Mouse (Mus musculus) left cerebral cortex, postnatal 36 days (tissue): ENCODE measurements around the gene Hnrnpa3. TPM values are rescaled to one million over a fixed set of nuclear protein-coding genes. Genes with fewer than 3 reads are reported as not detected.

Source experiments
- microRNA-seq: library from miRNA; unstranded; fragments of <30 nt; microRNA quantifications from one replicate; pipeline ENCODE4 v1.2.0, GENCODE M21; 2022
- total RNA-seq, 2 experiments: library from RNA; stranded (reverse); gene quantifications; 2 replicates each; pipeline ENCODE4 v1.2.3; 2021

Hnrnpa3 gene
- total RNA-seq, 2 experiments from 2014 or later, result 260 to 274 TPM

Small RNA genes within 50 kb of the gene (microRNA-seq; reads per million reads assigned to microRNA genes)
- not detected for gene Gm24574

Other genes with a start within 250 kb of the Hnrnpa3 start
- 10 to 100 TPM; 11.7 to 12.3 TPM for gene Nfe2l2, start 45.4 kb downstream of the Hnrnpa3 start, total RNA-seq
- gene Agps, start 172.9 kb downstream of the Hnrnpa3 start, total RNA-seq, result 10 to 100 TPM; 36.2 to 40.4 TPM